Comparison of ENCODE assay signal across 7 mouse cellular contexts in genomic region chr8:12930290-12930689, GRCm38 (mm10). TPM values are rescaled to one million over a fixed set of nuclear protein-coding genes. Genes with fewer than 3 reads are reported as not detected.
DNase-seq lines count a peak whose midpoint lies in the region; ATAC-seq and TF ChIP-seq lines count a peak whose summit lies in the region.

No protein-coding gene starts in this region.

- H3K9ac ChIP-seq in intestine, embryonic 16.5 days (ENCODE audit: low read depth, low read length): peak overlapping the region; percentile 27; the same call in 1 of the 2 replicates
- H3K9ac ChIP-seq in lung, embryonic 14.5 days: no peak overlapping the region
- no peak overlapping the region for H3K9ac ChIP-seq in forebrain, embryonic 13.5 days

- TF ChIP-seq CTCF in lung, embryonic 14.5 days (IDR thresholded peaks at IDR 0.05; ENCODE audit: low read depth): no peak

- H3K27ac ChIP-seq in intestine, embryonic 16.5 days (ENCODE audit: low read length): peak overlapping the region; percentile 74
- H3K27ac ChIP-seq in lung, embryonic 14.5 days (ENCODE audit: low read depth): peak overlapping the region; percentile 86
- H3K27ac ChIP-seq in forebrain, embryonic 13.5 days: no peak overlapping the region

- peak overlapping the region; percentile 43 for H3K4me2 ChIP-seq in intestine, embryonic 16.5 days (ENCODE audit: low read depth, low read length)
- peak overlapping the region; percentile 34; the same call in 1 of the 2 replicates for H3K4me2 ChIP-seq in lung, embryonic 14.5 days
- H3K4me2 ChIP-seq in forebrain, embryonic 13.5 days: no peak overlapping the region

- 9% methylated on average over 5 of the region's 5 CpGs for WGBS in intestine, embryonic 16.5 days
- 15% methylated on average over 5 of the region's 5 CpGs for WGBS in lung, embryonic 14.5 days
- 51% methylated on average over 5 of the region's 5 CpGs for WGBS in forebrain, embryonic 13.5 days

- no peaks in the 10 kb centered on the region for H3K27me3 ChIP-seq in intestine, embryonic 16.5 days (replicated peaks; ENCODE audit: control insufficient read depth, insufficient read depth, low read length)
- no peaks in the 10 kb centered on the region for H3K27me3 ChIP-seq in lung, embryonic 14.5 days (ENCODE audit: insufficient read depth, low read length)
- H3K27me3 ChIP-seq in forebrain, embryonic 13.5 days: no peaks in the 10 kb centered on the region

- DNase-seq in ES-CJ7 (ENCODE audit: low read depth, low spot score) (peak; percentile 70), R1 (ENCODE audit: low read depth, low spot score) (peak; percentile 86)
- peak; percentile 75 for DNase-seq in lung, embryonic 14.5 days
- DNase-seq in right cerebral cortex, postnatal 36 days (ENCODE audit: low spot score in 2 of 2): no peak
- DNase-seq in spleen, postnatal 4 days (ENCODE audit: low spot score in 2 of 2): no peak

- ATAC-seq in intestine, embryonic 16.5 days: no peak
- ATAC-seq in lung, embryonic 14.5 days (ENCODE audit: insufficient read depth): no peak
- no peak for ATAC-seq in forebrain, embryonic 13.5 days

- no peak overlapping the region for H3K4me3 ChIP-seq in intestine, embryonic 16.5 days (ENCODE audit: low read length)
- no peak overlapping the region for H3K4me3 ChIP-seq in lung, embryonic 14.5 days (ENCODE audit: low read depth, low read length)
- H3K4me3 ChIP-seq in forebrain, embryonic 13.5 days: no peak overlapping the region

- H3K4me1 ChIP-seq in intestine, embryonic 16.5 days (ENCODE audit: control insufficient read depth, insufficient read depth, low read length): peaks cover 47% of the 10 kb centered on the region
- peaks cover 2% of the 10 kb centered on the region; the same call in 1 of the 2 replicates for H3K4me1 ChIP-seq in lung, embryonic 14.5 days (ENCODE audit: insufficient read depth)
- H3K4me1 ChIP-seq in forebrain, embryonic 13.5 days: peaks cover 17% of the 10 kb centered on the region

- no peaks in the 10 kb centered on the region for H3K36me3 ChIP-seq in intestine, embryonic 16.5 days (ENCODE audit: control insufficient read depth, insufficient read depth, low read length)
- no peaks in the 10 kb centered on the region for H3K36me3 ChIP-seq in lung, embryonic 14.5 days (ENCODE audit: insufficient read depth)
- no peaks in the 10 kb centered on the region for H3K36me3 ChIP-seq in forebrain, embryonic 13.5 days (ENCODE audit: poor library complexity, severe bottlenecking)

- no peaks in the 10 kb centered on the region for H3K9me3 ChIP-seq in intestine, embryonic 16.5 days (ENCODE audit: control insufficient read depth, low read length)
- H3K9me3 ChIP-seq in lung, embryonic 14.5 days (ENCODE audit: low read depth, low read length): no peaks in the 10 kb centered on the region
- H3K9me3 ChIP-seq in forebrain, embryonic 13.5 days (replicated peaks): no peaks in the 10 kb centered on the region

RNA-seq across cellular contexts. Expression of gene Mcf2l, which starts 56.7 kb away (rescaled TPM):
- 13.3 and 14.1 TPM in 2 replicates for polyA plus RNA-seq in intestine, embryonic 16.5 days (2015; fragmentation: Nextera tagmentation; extraction: Ambion mirVana)
- 11.6 and 13.4 TPM in 2 replicates for polyA plus RNA-seq in lung, embryonic 14.5 days (2014; fragmentation: Nextera tagmentation; extraction: Ambion mirVana)
- polyA plus RNA-seq in forebrain, embryonic 13.5 days (2015; fragmentation: Nextera tagmentation; extraction: Ambion mirVana): 80.3 and 99.0 TPM in 2 replicates

Comparison
In these comparisons a context has a peak if more than half of its experiments do, and no peak if none do; other contexts are left out.
1. DNase-seq: peak in ES-CJ7 (single experiment), R1 (single experiment) and lung, embryonic 14.5 days (single experiment); none in right cerebral cortex, postnatal 36 days (0 of 2) and spleen, postnatal 4 days (0 of 2).